Mouse (Mus musculus): Measurements from ENCODE around the gene Gm21188. TPM values are rescaled to one million over a fixed set of nuclear protein-coding genes. Genes with fewer than 3 reads are reported as not detected.
A peak's percentile ranks its signal among the peaks of the same experiment; 100 is the strongest.
"Not testable (repeated sequence)": the region's sequence is repeated elsewhere in the genome, so short reads cannot be mapped to it uniquely, and the experiment has no call there.

The Gm21188 gene
- polyA plus RNA-seq, 1 experiment from 2014 or later, result not detected

DNA sequence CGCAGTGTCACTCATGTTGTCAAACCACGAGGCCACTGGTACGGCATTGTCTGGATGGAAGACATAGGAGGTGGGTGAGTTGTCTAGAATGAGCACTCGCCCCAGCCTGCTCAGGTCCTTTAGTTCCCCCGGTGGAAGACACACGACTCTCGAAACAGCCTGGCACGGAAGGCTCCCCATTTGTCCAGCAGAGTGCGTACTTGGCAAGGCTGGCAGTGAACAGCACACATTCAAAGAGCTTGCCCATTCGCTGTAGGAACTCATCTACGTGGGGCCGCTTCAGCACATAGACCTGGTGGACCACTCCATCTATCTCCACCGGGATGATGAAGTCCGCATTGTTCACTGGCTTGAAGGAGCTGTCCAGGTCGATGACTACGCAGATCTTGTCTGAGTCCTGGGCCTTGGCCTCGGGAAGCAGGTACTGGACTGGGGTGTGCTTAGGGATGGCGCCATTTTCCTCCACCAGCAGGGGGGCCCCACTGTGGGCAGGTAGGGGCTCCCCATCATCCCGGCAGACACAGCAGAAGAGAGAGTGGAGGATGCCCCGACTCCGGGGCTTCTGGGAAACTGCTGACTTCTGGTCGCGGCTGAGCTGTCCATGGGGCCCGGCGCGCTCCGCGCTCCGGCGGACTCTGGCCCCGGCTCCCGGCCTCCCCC is 36.5 kb downstream of the Gm21188 start:
- not testable (repeated sequence) for H3K4me2 ChIP-seq (replicated peaks); H3K9me3 ChIP-seq (ENCODE audit: control insufficient read depth, low read length); H3K27ac ChIP-seq; H3K4me3 ChIP-seq (replicated peaks; ENCODE audit: low read length); H3K36me3 ChIP-seq (replicated peaks; ENCODE audit: control insufficient read depth, insufficient read depth); DNase-seq (ENCODE audit: low spot score); H3K9ac ChIP-seq; H3K27me3 ChIP-seq (ENCODE audit: control insufficient read depth, insufficient read depth, low read length); H3K4me1 ChIP-seq (replicated peaks; ENCODE audit: control insufficient read depth, insufficient read depth, low read length)
- WGBS, result 4% methylated on average over 6 of the region's 32 CpGs
- peak; percentile 37; the same call in 1 of the 2 replicates for ATAC-seq (ENCODE audit: low FRiP score)

DNA sequence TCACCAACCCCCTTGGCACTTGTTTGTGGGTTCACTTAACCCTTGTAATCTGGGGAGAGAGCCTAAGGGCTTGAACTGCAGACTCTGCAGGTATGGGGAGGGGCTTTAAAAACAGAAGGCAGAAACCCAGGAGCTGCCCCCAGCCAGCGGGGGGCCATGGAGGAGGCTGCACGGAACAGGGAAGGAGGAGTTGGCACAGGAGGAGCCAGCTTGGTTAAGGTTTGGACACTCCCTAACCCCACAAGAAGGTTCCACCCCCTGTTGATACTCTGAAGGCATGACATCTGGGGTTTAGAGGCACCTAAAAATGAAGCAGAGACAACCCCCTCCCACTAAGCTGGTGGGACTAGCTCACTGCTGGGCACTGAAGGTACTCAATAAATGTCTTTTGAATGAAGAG is 38.0 kb downstream of the Gm21188 start:
- H3K4me2 ChIP-seq (replicated peaks); H3K27me3 ChIP-seq (ENCODE audit: control insufficient read depth, insufficient read depth, low read length); H3K9me3 ChIP-seq (ENCODE audit: control insufficient read depth, low read length); H3K36me3 ChIP-seq (replicated peaks; ENCODE audit: control insufficient read depth, insufficient read depth); H3K4me3 ChIP-seq (replicated peaks; ENCODE audit: low read length); DNase-seq (ENCODE audit: low spot score); H3K9ac ChIP-seq; H3K27ac ChIP-seq; H3K4me1 ChIP-seq (replicated peaks; ENCODE audit: control insufficient read depth, insufficient read depth, low read length): not testable (repeated sequence)
- ATAC-seq (ENCODE audit: low FRiP score), result 0 out of 2 replicates have a peak, but pooled peaks have one; percentile 48
- WGBS, result no CpG with 5 or more reads among the region's 2 CpGs

DNA sequence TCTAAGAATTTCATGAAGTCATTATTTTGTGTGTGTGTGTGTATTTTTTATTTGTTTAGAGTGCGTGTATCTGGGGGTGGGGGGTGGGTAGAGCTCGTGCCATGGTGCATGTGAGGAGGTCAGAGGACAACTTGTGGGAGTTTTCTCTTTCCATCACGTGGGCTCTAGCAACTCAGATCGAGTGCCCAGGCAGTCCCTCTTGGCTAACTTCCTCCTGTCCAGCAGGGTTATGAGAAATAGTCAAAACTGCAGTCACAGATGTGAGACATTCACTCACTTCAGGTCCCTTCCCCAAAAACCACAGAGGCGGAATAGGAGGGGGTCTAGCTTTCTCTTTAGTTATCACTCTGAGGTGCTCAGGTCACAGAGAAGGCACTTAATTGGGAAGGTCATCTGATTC is 38.5 kb downstream of the Gm21188 start:
- no CpG with 5 or more reads among the region's 5 CpGs for WGBS
- not testable (repeated sequence) for H3K36me3 ChIP-seq (replicated peaks; ENCODE audit: control insufficient read depth, insufficient read depth); H3K9ac ChIP-seq; ATAC-seq (ENCODE audit: low FRiP score); DNase-seq (ENCODE audit: low spot score); H3K4me3 ChIP-seq (replicated peaks; ENCODE audit: low read length); H3K9me3 ChIP-seq (ENCODE audit: control insufficient read depth, low read length); H3K4me1 ChIP-seq (replicated peaks; ENCODE audit: control insufficient read depth, insufficient read depth, low read length); H3K27me3 ChIP-seq (ENCODE audit: control insufficient read depth, insufficient read depth, low read length); H3K27ac ChIP-seq; H3K4me2 ChIP-seq (replicated peaks)

DNA sequence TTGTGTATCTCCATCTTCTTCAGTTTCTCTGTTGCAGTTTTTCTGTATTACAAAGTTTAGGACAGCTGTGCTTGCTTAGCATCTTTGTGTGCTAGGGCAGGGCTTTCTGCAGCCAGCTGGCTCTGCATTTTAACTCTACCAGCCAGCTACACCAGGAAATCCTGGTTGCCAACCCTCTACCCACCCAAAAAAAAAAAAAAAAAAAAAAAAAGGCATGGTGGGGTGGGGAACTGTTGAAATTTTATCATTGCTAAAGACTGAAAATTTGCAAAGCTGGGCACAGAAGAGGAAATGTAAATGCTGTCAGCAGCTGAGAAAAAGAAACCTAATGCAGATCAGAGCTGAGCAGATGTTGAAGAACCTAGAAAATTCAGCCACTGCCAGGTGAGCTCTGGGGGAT is 41.9 kb downstream of the Gm21188 start:
- not testable (repeated sequence) for DNase-seq (ENCODE audit: low spot score); H3K27me3 ChIP-seq (ENCODE audit: control insufficient read depth, insufficient read depth, low read length); H3K36me3 ChIP-seq (replicated peaks; ENCODE audit: control insufficient read depth, insufficient read depth)

DNA sequence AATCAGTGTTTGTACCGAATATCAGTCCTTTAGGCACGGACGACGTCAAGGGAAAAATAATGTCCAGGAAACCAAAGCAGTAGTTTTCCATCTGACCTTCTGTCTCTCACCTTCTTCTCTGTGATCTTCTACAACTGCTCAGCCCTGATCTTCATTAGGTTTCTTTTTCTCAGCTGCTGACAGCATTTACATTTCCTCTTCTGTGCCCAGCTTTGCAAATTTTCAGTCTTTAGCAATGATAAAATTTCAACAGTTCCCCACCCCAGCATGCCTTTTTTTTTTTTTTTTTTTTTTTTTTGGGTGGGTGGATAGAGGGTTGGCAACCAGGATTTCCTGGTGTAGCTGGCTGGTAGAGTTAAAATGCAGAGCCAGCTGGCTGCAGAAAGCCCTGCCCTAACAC is 52.8 kb downstream of the Gm21188 start:
- not testable (repeated sequence) for DNase-seq (ENCODE audit: low spot score); H3K4me2 ChIP-seq (replicated peaks); H3K27ac ChIP-seq; H3K9me3 ChIP-seq (ENCODE audit: control insufficient read depth, low read length); ATAC-seq (ENCODE audit: low FRiP score); H3K4me3 ChIP-seq (replicated peaks; ENCODE audit: low read length); H3K27me3 ChIP-seq (ENCODE audit: control insufficient read depth, insufficient read depth, low read length); H3K36me3 ChIP-seq (replicated peaks; ENCODE audit: control insufficient read depth, insufficient read depth); H3K9ac ChIP-seq; H3K4me1 ChIP-seq (replicated peaks; ENCODE audit: control insufficient read depth, insufficient read depth, low read length)
- no CpG with 5 or more reads among the region's 4 CpGs for WGBS

More for the DNA sequence above, 41.9 kb downstream of the Gm21188 start:
- H3K4me1 ChIP-seq (replicated peaks; ENCODE audit: control insufficient read depth, insufficient read depth, low read length); H3K4me2 ChIP-seq (replicated peaks); H3K9me3 ChIP-seq (ENCODE audit: control insufficient read depth, low read length); ATAC-seq (ENCODE audit: low FRiP score); H3K4me3 ChIP-seq (replicated peaks; ENCODE audit: low read length); H3K9ac ChIP-seq; H3K27ac ChIP-seq: not testable (repeated sequence)

DNA sequence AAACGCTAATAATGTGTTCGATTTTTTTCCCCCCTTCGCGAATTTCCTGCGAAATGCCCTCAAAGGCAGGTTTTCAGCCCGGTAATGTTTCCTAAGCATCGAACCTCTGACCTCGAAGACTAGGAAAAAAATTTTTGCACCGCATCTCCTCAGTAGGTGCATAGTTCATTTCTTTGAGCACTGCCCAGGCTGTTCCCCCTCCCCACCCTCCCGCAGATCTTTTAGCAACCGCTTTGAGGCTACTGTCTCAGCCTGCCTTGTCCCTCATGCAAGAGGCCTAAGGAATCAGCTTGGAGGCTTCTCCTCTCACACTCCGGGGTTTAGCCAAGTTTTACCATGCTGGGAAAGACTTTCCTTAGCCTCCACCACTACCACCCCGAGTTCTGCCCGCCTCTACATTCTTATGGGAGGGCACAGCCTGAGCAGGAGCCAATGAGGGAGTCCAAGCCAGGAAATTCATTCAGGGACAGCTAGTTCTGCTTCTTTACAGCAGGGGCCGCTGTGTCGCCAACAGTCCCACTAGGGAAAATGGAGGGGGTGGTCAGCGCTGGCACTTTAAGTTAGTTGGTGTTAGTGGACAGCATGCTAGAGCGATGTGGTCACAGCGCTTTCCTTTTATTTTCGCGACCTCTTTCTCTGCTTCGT is 53.4 kb downstream of the Gm21188 start:
- not testable (repeated sequence) for H3K27ac ChIP-seq; H3K27me3 ChIP-seq (ENCODE audit: control insufficient read depth, insufficient read depth, low read length); DNase-seq (ENCODE audit: low spot score); H3K4me2 ChIP-seq (replicated peaks); H3K36me3 ChIP-seq (replicated peaks; ENCODE audit: control insufficient read depth, insufficient read depth); H3K4me1 ChIP-seq (replicated peaks; ENCODE audit: control insufficient read depth, insufficient read depth, low read length); H3K4me3 ChIP-seq (replicated peaks; ENCODE audit: low read length); H3K9ac ChIP-seq; H3K9me3 ChIP-seq (ENCODE audit: control insufficient read depth, low read length)
- no CpG with 5 or more reads among the region's 22 CpGs for WGBS
- peak; percentile 80 for ATAC-seq (ENCODE audit: low FRiP score)

DNA sequence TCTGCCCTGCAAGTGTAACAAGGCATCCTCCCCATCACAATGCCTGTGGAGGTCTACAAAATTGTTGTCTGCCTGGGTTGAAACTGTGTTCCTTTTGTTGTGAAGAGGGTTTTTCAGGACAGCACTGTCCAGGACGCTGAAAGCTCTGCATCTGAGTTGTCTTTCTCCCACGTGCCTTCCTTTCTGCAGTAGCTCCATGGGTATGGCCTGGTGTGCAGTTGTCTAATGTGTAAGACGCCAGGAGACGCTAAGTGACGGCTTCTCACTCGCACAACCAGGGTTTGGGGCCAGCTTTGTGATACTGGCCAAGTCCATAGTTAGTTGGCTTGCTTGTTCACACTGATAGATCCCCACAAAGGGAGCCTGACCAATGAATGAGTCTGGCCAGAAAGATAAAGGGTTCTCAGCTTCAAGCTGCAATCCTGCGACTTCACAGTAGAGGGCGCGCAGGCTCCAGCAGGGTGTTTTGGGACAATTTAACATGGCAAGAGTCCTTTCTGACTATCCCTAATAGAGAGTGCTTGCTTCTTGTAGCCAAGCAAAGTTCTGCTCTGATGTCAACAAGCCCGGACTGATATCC is 60.0 kb downstream of the Gm21188 start:
- H3K27ac ChIP-seq; ATAC-seq (ENCODE audit: low FRiP score); H3K9ac ChIP-seq; H3K36me3 ChIP-seq (replicated peaks; ENCODE audit: control insufficient read depth, insufficient read depth); H3K27me3 ChIP-seq (ENCODE audit: control insufficient read depth, insufficient read depth, low read length); H3K4me1 ChIP-seq (replicated peaks; ENCODE audit: control insufficient read depth, insufficient read depth, low read length); DNase-seq (ENCODE audit: low spot score); H3K9me3 ChIP-seq (ENCODE audit: control insufficient read depth, low read length); H3K4me2 ChIP-seq (replicated peaks); H3K4me3 ChIP-seq (replicated peaks; ENCODE audit: low read length): not testable (repeated sequence)
- WGBS, result no CpG with 5 or more reads among the region's 10 CpGs

DNA sequence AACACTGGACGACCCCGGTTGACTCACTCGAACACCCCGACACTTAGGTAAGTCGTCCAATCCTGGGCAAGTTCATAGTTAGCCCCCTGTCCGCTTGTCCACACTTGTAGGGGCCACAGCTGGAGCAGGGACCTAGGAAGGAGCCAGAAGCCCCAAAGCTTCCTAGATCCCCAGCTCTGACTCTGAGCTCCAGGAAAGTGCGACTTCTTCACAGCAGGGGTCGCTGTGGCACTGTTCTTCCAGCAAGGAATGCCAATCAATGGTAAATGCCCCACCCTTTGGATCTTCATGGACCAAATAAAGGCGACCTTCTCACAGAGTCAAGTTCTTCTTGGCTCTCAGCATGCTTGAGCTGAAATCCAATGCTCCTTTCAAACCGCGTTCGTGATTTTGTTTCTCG is 60.7 kb downstream of the Gm21188 start:
- H3K4me1 ChIP-seq (replicated peaks; ENCODE audit: control insufficient read depth, insufficient read depth, low read length); H3K4me3 ChIP-seq (replicated peaks; ENCODE audit: low read length); DNase-seq (ENCODE audit: low spot score); H3K27me3 ChIP-seq (ENCODE audit: control insufficient read depth, insufficient read depth, low read length); H3K36me3 ChIP-seq (replicated peaks; ENCODE audit: control insufficient read depth, insufficient read depth); H3K4me2 ChIP-seq (replicated peaks); H3K27ac ChIP-seq; H3K9ac ChIP-seq; H3K9me3 ChIP-seq (ENCODE audit: control insufficient read depth, low read length): not testable (repeated sequence)
- ATAC-seq (ENCODE audit: low FRiP score), result 0 out of 2 replicates have a peak, but pooled peaks have one; percentile 24
- WGBS, result no CpG with 5 or more reads among the region's 13 CpGs
